In the genomic region with DNA sequence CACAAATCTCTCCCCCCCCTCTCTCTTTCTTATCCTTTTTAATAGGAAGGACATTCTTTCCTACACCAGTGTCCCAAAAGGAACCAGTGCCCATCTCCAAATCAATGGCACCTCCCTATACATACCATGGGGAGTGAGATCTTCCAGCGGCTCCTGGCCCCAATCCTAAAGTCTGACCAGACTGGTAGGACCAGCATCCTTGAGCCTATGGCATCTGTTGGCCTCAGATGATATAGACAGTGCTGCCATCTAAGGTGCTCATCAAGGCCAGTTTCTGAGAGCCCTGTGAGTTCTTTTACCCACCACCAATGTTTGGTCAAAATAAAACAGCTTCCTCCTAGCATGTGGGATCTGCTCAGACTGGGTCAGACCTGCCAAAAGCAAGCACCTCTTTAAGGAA, we compare ENCODE assay signal across 20 mouse cellular contexts. TPM values are rescaled to one million over a fixed set of nuclear protein-coding genes. Genes with fewer than 3 reads are reported as not detected.
DNase-seq lines count a peak whose midpoint lies in the region; ATAC-seq and TF ChIP-seq lines count a peak whose summit lies in the region.
"Had no signal": no experiment of that assay in that cellular context is flagged by ENCODE, and none has a peak within 500 bp of the region (broad histone marks: within the 10 kb centered on the region; RNA-seq: fewer than 3 reads in every experiment).

No protein-coding gene starts in this region.

- no peaks in the 10 kb centered on the region for H3K9me3 ChIP-seq in limb, embryonic 13.5 days
- H3K9me3 ChIP-seq in limb, embryonic 10.5 days (replicated peaks) = no peaks in the 10 kb centered on the region
- H3K9me3 ChIP-seq in hindbrain, embryonic 16.5 days (ENCODE audit: control insufficient read depth, low read length) = no peaks in the 10 kb centered on the region
- no peaks in the 10 kb centered on the region for H3K9me3 ChIP-seq in neural tube, embryonic 13.5 days
- H3K9me3 ChIP-seq: embryonic facial prominence, embryonic 10.5 days had no signal

- 94% methylated on average over 1 of the region's 1 CpGs for WGBS in cerebellum, adult 2 months
- 94% methylated on average over 1 of the region's 1 CpGs for WGBS in limb, embryonic 13.5 days
- 93% methylated on average over 1 of the region's 1 CpGs for WGBS in limb, embryonic 10.5 days
- WGBS in hindbrain, embryonic 16.5 days = 100% methylated on average over 1 of the region's 1 CpGs
- 88% methylated on average over 1 of the region's 1 CpGs for WGBS in neural tube, embryonic 13.5 days

- H3K27me3 ChIP-seq in cerebellum, adult 2 months (ENCODE audit: control insufficient read depth, insufficient read depth, low read length) = no peaks in the 10 kb centered on the region
- no peaks in the 10 kb centered on the region for H3K27me3 ChIP-seq in limb, embryonic 13.5 days
- H3K27me3 ChIP-seq in limb, embryonic 10.5 days (ENCODE audit: low read depth, poor library complexity, severe bottlenecking) = no peaks in the 10 kb centered on the region
- no peaks in the 10 kb centered on the region for H3K27me3 ChIP-seq in hindbrain, embryonic 16.5 days (replicated peaks; ENCODE audit: control insufficient read depth, insufficient read depth, low read length)
- no peaks in the 10 kb centered on the region for H3K27me3 ChIP-seq in neural tube, embryonic 13.5 days
- H3K27me3 ChIP-seq: Patski had no signal

- no peak overlapping the region for H3K27ac ChIP-seq in cerebellum, adult 2 months (ENCODE audit: insufficient read depth, low read length)
- H3K27ac ChIP-seq in limb, embryonic 13.5 days = no peak overlapping the region
- H3K27ac ChIP-seq in limb, embryonic 10.5 days = no peak overlapping the region
- H3K27ac ChIP-seq in hindbrain, embryonic 16.5 days (ENCODE audit: low read depth, low read length) = no peak overlapping the region
- H3K27ac ChIP-seq in neural tube, embryonic 13.5 days (replicated peaks) = no peak overlapping the region
- H3K27ac ChIP-seq: embryonic facial prominence, embryonic 10.5 days; macrophage had no signal

- no peak for TF ChIP-seq CTCF in cerebellum, adult 2 months (IDR thresholded peaks at IDR 0.05; ENCODE audit: borderline replicate concordance, insufficient read depth, low read depth, low read length)

- 0 out of 2 replicates have a peak overlapping the region, but pooled peaks have one; percentile 83 for H3K4me2 ChIP-seq in limb, embryonic 13.5 days (replicated peaks)
- H3K4me2 ChIP-seq in hindbrain, embryonic 16.5 days (ENCODE audit: low read length) = peak overlapping the region; percentile 83
- peak overlapping the region; percentile 76 for H3K4me2 ChIP-seq in neural tube, embryonic 13.5 days

- peak; percentile 50 for DNase-seq in cerebellum, adult 9-10 months
- DNase-seq in cerebellum, adult 2 months = no peak
- DNase-seq in limb, embryonic 10.5 days (ENCODE audit: low spot score) = no peak
- DNase-seq in right cerebral cortex, postnatal 4 days = no peak
- no peak for DNase-seq in embryo, embryonic 9.5 days (ENCODE audit: extremely low spot score)
- DNase-seq: heart, adult 18-20 months; liver; lung, adult 2 months; right cerebral cortex, postnatal 14 days; thymus, adult 18-20 months had no signal

- H3K4me1 ChIP-seq in cerebellum, adult 2 months (ENCODE audit: control insufficient read depth, insufficient read depth, low read length) = peaks cover 11% of the 10 kb centered on the region
- H3K4me1 ChIP-seq in limb, embryonic 13.5 days = peaks cover 7% of the 10 kb centered on the region
- H3K4me1 ChIP-seq in limb, embryonic 10.5 days = peaks cover 12% of the 10 kb centered on the region
- peaks cover 34% of the 10 kb centered on the region for H3K4me1 ChIP-seq in hindbrain, embryonic 16.5 days (ENCODE audit: control insufficient read depth, insufficient read depth, low read depth, low read length)
- H3K4me1 ChIP-seq in neural tube, embryonic 13.5 days (replicated peaks) = peaks cover 46% of the 10 kb centered on the region

- no peak overlapping the region for H3K9ac ChIP-seq in limb, embryonic 13.5 days
- H3K9ac ChIP-seq in hindbrain, embryonic 16.5 days (ENCODE audit: low read depth, low read length) = no peak overlapping the region
- H3K9ac ChIP-seq in neural tube, embryonic 13.5 days = 0 out of 2 replicates have a peak overlapping the region, but pooled peaks have one; percentile 96

- no peak overlapping the region for H3K4me3 ChIP-seq in cerebellum, adult 2 months (replicated peaks; ENCODE audit: insufficient read depth, low read depth, low read length)
- no peak overlapping the region for H3K4me3 ChIP-seq in limb, embryonic 13.5 days
- no peak overlapping the region for H3K4me3 ChIP-seq in limb, embryonic 10.5 days
- H3K4me3 ChIP-seq in hindbrain, embryonic 16.5 days (ENCODE audit: low read length) = peak overlapping the region; percentile 89
- H3K4me3 ChIP-seq in neural tube, embryonic 13.5 days = peak overlapping the region; percentile 92; the same call in 1 of the 2 replicates
- H3K4me3 ChIP-seq: erythroblast, embryonic 14.5 days had no signal

- TF ChIP-seq POLR2A in cerebellum, adult 2 months (IDR thresholded peaks at IDR 0.05; ENCODE audit: borderline replicate concordance, insufficient read depth, low read length) = no peak

- H3K36me3 ChIP-seq in limb, embryonic 13.5 days = peaks cover 3% of the 10 kb centered on the region; the same call in 1 of the 2 replicates
- H3K36me3 ChIP-seq in limb, embryonic 10.5 days = no peaks in the 10 kb centered on the region
- 0 out of 2 replicates have a peak, but pooled peaks cover 2% of the 10 kb centered on the region for H3K36me3 ChIP-seq in hindbrain, embryonic 16.5 days (ENCODE audit: control insufficient read depth, insufficient read depth, low read length)
- peaks cover 26% of the 10 kb centered on the region; the same call in 1 of the 2 replicates for H3K36me3 ChIP-seq in neural tube, embryonic 13.5 days
- H3K36me3 ChIP-seq: embryonic facial prominence, embryonic 10.5 days had no signal

- no peak for ATAC-seq in limb, embryonic 13.5 days (ENCODE audit: low FRiP score, low read depth)
- no peak for ATAC-seq in hindbrain, embryonic 16.5 days
- ATAC-seq in neural tube, embryonic 13.5 days (ENCODE audit: low read depth) = no peak
- ATAC-seq: inflammation-experienced regulatory T-cells, adult 6 months; Patski had no signal

RNA-seq across cellular contexts. Expression of gene Evi5l, which starts 1.6 kb away (rescaled TPM):
- 66.5 and 73.3 TPM in 2 replicates for polyA plus RNA-seq in cerebellum, adult 2 months (2012; rRNA removed)
- polyA plus RNA-seq in limb, embryonic 13.5 days (2015; fragmentation: Nextera tagmentation; extraction: Ambion mirVana) = 31.3 and 34.0 TPM in 2 replicates
- 14.4 and 25.5 TPM in 2 replicates for polyA plus RNA-seq in limb, embryonic 10.5 days (2016; fragmentation: Nextera tagmentation; extraction: Ambion mirVana)
- 116 and 126 TPM in 2 replicates for polyA plus RNA-seq in hindbrain, embryonic 16.5 days (2015; fragmentation: Nextera tagmentation; extraction: Ambion mirVana)
- 78.7 and 82.7 TPM in 2 replicates for polyA plus RNA-seq in neural tube, embryonic 13.5 days (2015; fragmentation: Nextera tagmentation; extraction: Ambion mirVana)

RNA-seq across cellular contexts. Expression of gene Cd209g, which starts 34.0 kb away (rescaled TPM):
- 0.20 and 0.21 TPM in 2 replicates for polyA plus RNA-seq in cerebellum, adult 2 months (2012; rRNA removed)
- polyA plus RNA-seq in limb, embryonic 13.5 days (2015; fragmentation: Nextera tagmentation; extraction: Ambion mirVana) = not detected in 2 replicates
- not detected in 2 replicates for polyA plus RNA-seq in limb, embryonic 10.5 days (2016; fragmentation: Nextera tagmentation; extraction: Ambion mirVana)
- 0.09 TPM in 1 of 2 replicates, not detected in the other for polyA plus RNA-seq in hindbrain, embryonic 16.5 days (2015; fragmentation: Nextera tagmentation; extraction: Ambion mirVana)
- not detected in 2 replicates for polyA plus RNA-seq in neural tube, embryonic 13.5 days (2015; fragmentation: Nextera tagmentation; extraction: Ambion mirVana)
- polyA plus RNA-seq: embryonic facial prominence, embryonic 10.5 days; erythroblast, embryonic 14.5 days; heart, embryonic 16.5 days; kidney, embryonic 14.5 days; macrophage; Patski had no signal

RNA-seq across cellular contexts. Expression of gene Prr36, which starts 49.3 kb away (rescaled TPM):
- polyA plus RNA-seq in cerebellum, adult 2 months (2012; rRNA removed) = 8.2 and 8.6 TPM in 2 replicates
- polyA plus RNA-seq in limb, embryonic 13.5 days (2015; fragmentation: Nextera tagmentation; extraction: Ambion mirVana) = 1.3 and 1.6 TPM in 2 replicates
- 1.5 and 2.2 TPM in 2 replicates for polyA plus RNA-seq in limb, embryonic 10.5 days (2016; fragmentation: Nextera tagmentation; extraction: Ambion mirVana)
- 42.8 and 43.2 TPM in 2 replicates for polyA plus RNA-seq in hindbrain, embryonic 16.5 days (2015; fragmentation: Nextera tagmentation; extraction: Ambion mirVana)
- polyA plus RNA-seq in neural tube, embryonic 13.5 days (2015; fragmentation: Nextera tagmentation; extraction: Ambion mirVana) = 41.1 and 49.7 TPM in 2 replicates
- polyA plus RNA-seq: erythroblast, embryonic 14.5 days had no signal

RNA-seq across cellular contexts. Expression of gene Lrrc8e, which starts 58.7 kb away (rescaled TPM):
- polyA plus RNA-seq in cerebellum, adult 2 months (2012; rRNA removed) = 0.02 TPM in 1 of 2 replicates, not detected in the other
- polyA plus RNA-seq in limb, embryonic 13.5 days (2015; fragmentation: Nextera tagmentation; extraction: Ambion mirVana) = 0.41 and 0.62 TPM in 2 replicates
- 0.11 and 0.20 TPM in 2 replicates for polyA plus RNA-seq in limb, embryonic 10.5 days (2016; fragmentation: Nextera tagmentation; extraction: Ambion mirVana)
- not detected in 2 replicates for polyA plus RNA-seq in hindbrain, embryonic 16.5 days (2015; fragmentation: Nextera tagmentation; extraction: Ambion mirVana)
- polyA plus RNA-seq in neural tube, embryonic 13.5 days (2015; fragmentation: Nextera tagmentation; extraction: Ambion mirVana) = 0.25 TPM in 1 of 2 replicates, not detected in the other
- polyA plus RNA-seq: erythroblast, embryonic 14.5 days; macrophage had no signal

Comparison
In these comparisons a context has a peak if more than half of its experiments do, and no peak if none do; other contexts are left out.
1. H3K4me3 ChIP-seq: peak in hindbrain, embryonic 16.5 days (single experiment) and neural tube, embryonic 13.5 days (single experiment); none in cerebellum, adult 2 months (single experiment), limb, embryonic 13.5 days (single experiment) and limb, embryonic 10.5 days (single experiment).
2. Peak in every context shown above with its lines, with median percentiles within 50 percentile points of each other: H3K4me2 ChIP-seq.